Mouse (Mus musculus) frontal cortex, postnatal 36 days (tissue): Measurements from ENCODE around the gene Fbln1.

ENCODE experiments used
- DNase-seq, 2 experiments: peaks; one replicate each; pipeline ENCODE4 v3.0.0; 2022; ENCODE audit warnings: low spot score in 2 of 2

The Fbln1 gene

GRCm38 (mm10) chr15:85205792-85206702, at the start of gene Fbln1:
TSS of gene Fbln1 (plus strand) at chr15:85205949.
- peak; percentile 59 to 67 for DNase-seq

- DNase-seq, result no peak
Observed at GRCm38 (mm10) chr15:85156198-85156597, 49.6 kb upstream of the Fbln1 start.

GRCm38 (mm10) chr15:85161416-85161815, 44.3 kb upstream of the Fbln1 start:
- DNase-seq, result no peak

GRCm38 (mm10) chr15:85162693-85163663, 42.8 kb upstream of the Fbln1 start:
- DNase-seq, result no peak

- DNase-seq, result no peak
Observed at GRCm38 (mm10) chr15:85166433-85166933, 39.3 kb upstream of the Fbln1 start.

- no peak for DNase-seq
Observed at GRCm38 (mm10) chr15:85167086-85167679, 38.6 kb upstream of the Fbln1 start.

- no peak for DNase-seq
Observed at GRCm38 (mm10) chr15:85172054-85172453, 33.7 kb upstream of the Fbln1 start.

- DNase-seq, result no peak
Observed at GRCm38 (mm10) chr15:85173425-85173824, 32.3 kb upstream of the Fbln1 start.

GRCm38 (mm10) chr15:85174060-85174459, 31.7 kb upstream of the Fbln1 start:
- no peak for DNase-seq

GRCm38 (mm10) chr15:85177576-85177975, 28.2 kb upstream of the Fbln1 start:
- no peak for DNase-seq

GRCm38 (mm10) chr15:85178172-85178571, 27.6 kb upstream of the Fbln1 start:
- DNase-seq, result no peak

GRCm38 (mm10) chr15:85179528-85180180, 26.1 kb upstream of the Fbln1 start:
- no peak for DNase-seq

GRCm38 (mm10) chr15:85180368-85180767, 25.4 kb upstream of the Fbln1 start:
- no peak for DNase-seq

GRCm38 (mm10) chr15:85182063-85182462, 23.7 kb upstream of the Fbln1 start:
- no peak for DNase-seq

- no peak for DNase-seq
Observed at GRCm38 (mm10) chr15:85186916-85187315, 18.8 kb upstream of the Fbln1 start.

- no peak for DNase-seq
Observed at GRCm38 (mm10) chr15:85188167-85188778, 17.5 kb upstream of the Fbln1 start.

- no peak for DNase-seq
Observed at GRCm38 (mm10) chr15:85200446-85201289, 5.1 kb upstream of the Fbln1 start.

GRCm38 (mm10) chr15:85202199-85202598, 3.5 kb upstream of the Fbln1 start:
- no peak for DNase-seq

GRCm38 (mm10) chr15:85202787-85203186, 3.0 kb upstream of the Fbln1 start:
- DNase-seq, result no peak

- DNase-seq, result no peak
Observed at GRCm38 (mm10) chr15:85204383-85204782, 1.4 kb upstream of the Fbln1 start.
